Mouse (Mus musculus) thymus, adult 18-20 months (tissue): ENCODE measurements at regions not wholly inside any gene's neighbourhood (a gene's known extent, or its start where the extent isn't known, plus 50 kb on each side); places are given as distances from the start of the nearest gene placed in this dataset.

ENCODE experiments used
- DNase-seq, 2 experiments: peaks; one replicate each; pipeline ENCODE4 v3.0.0; 2022; ENCODE audit warnings: mixed read lengths in 2 of 2

- DNase-seq: peak; percentile 99 to 100
Measured at GRCm38 (mm10) chr15:85634322-85635141, 52.3 kb upstream of the Wnt7b start.

- no peak for DNase-seq
Measured at GRCm38 (mm10) chr15:85635425-85635824, 53.2 kb upstream of the Wnt7b start.

GRCm38 (mm10) chr15:85639566-85639965, 57.3 kb upstream of the Wnt7b start:
- DNase-seq: no peak

GRCm38 (mm10) chr15:85641120-85642080, 59.1 kb upstream of the Wnt7b start:
- no peak for DNase-seq

- no peak for DNase-seq
Measured at GRCm38 (mm10) chr15:85645396-85645795, 63.1 kb upstream of the Wnt7b start.

- DNase-seq: peak; percentile 51 to 54
Measured at GRCm38 (mm10) chr15:85645971-85646638, 63.8 kb upstream of the Wnt7b start.

- DNase-seq: no peak
Measured at GRCm38 (mm10) chr15:85646639-85647277, 64.5 kb upstream of the Wnt7b start.

- DNase-seq: no peak
Measured at GRCm38 (mm10) chr15:85647593-85647992, 65.3 kb upstream of the Wnt7b start.

- no peak for DNase-seq
Measured at GRCm38 (mm10) chr15:85650241-85650640, 68.0 kb upstream of the Wnt7b start.

GRCm38 (mm10) chr15:85651718-85652420, 69.6 kb upstream of the Wnt7b start:
- no peak for DNase-seq

GRCm38 (mm10) chr15:85652431-85652830, 70.2 kb upstream of the Wnt7b start:
- DNase-seq: no peak

- DNase-seq: no peak
Measured at GRCm38 (mm10) chr15:85652871-85653337, 70.6 kb upstream of the Wnt7b start.

- DNase-seq: peak; percentile 63 to 71
Measured at GRCm38 (mm10) chr15:85653421-85654401, 71.4 kb upstream of the Wnt7b start.

GRCm38 (mm10) chr15:85654791-85655190, 72.5 kb upstream of the Wnt7b start:
- no peak for DNase-seq

GRCm38 (mm10) chr15:85655751-85656167, 73.5 kb upstream of the Wnt7b start:
- DNase-seq: no peak

GRCm38 (mm10) chr15:85656852-85657251, 74.6 kb upstream of the Wnt7b start:
- no peak for DNase-seq

GRCm38 (mm10) chr15:85657441-85657989, 75.2 kb upstream of the Wnt7b start:
- no peak for DNase-seq

GRCm38 (mm10) chr15:85658101-85658885, 76.0 kb upstream of the Wnt7b start:
- no peak for DNase-seq
